Mouse (Mus musculus): Measurements from ENCODE around the gene Arhgef15. TPM values are rescaled to one million over a fixed set of nuclear protein-coding genes. Genes with fewer than 3 reads are reported as not detected.
"Not testable (repeated sequence)": the region's sequence is repeated elsewhere in the genome, so short reads cannot be mapped to it uniquely, and the experiment has no call there.

Gene Arhgef15
- polyA plus RNA-seq, 1 experiment from 2014 or later: 27.3 TPM

- Histone ChIP-seq H3K27me3 (replicated peaks) (no peaks in the 10 kb centered on the region), H3K9me3 (replicated peaks) (no peaks in the 10 kb centered on the region), H3K36me3 (no peaks in the 10 kb centered on the region), H3K4me1 (peaks cover 11% of the 10 kb centered on the region), H3K9ac (replicated peaks) (no peak overlapping the region), H3K4me3 (replicated peaks) (no peak overlapping the region), H3K27ac (replicated peaks) (no peak overlapping the region), H3K4me2 (no peak overlapping the region)
- WGBS: 86% methylated on average over 2 of the region's 2 CpGs
- ATAC-seq (ENCODE audit: low FRiP score): no peak
Observed at GRCm38 (mm10) chr11:68963405-68963804, 6.1 kb upstream of the Arhgef15 start.

- H3K9ac ChIP-seq (replicated peaks); H3K27me3 ChIP-seq (replicated peaks); ATAC-seq (ENCODE audit: low FRiP score); H3K9me3 ChIP-seq (replicated peaks); H3K36me3 ChIP-seq; H3K4me3 ChIP-seq (replicated peaks); H3K4me1 ChIP-seq; H3K4me2 ChIP-seq; H3K27ac ChIP-seq (replicated peaks): not testable (repeated sequence)
- WGBS: 26% methylated on average over 11 of the region's 11 CpGs
Observed at GRCm38 (mm10) chr11:68962159-68962558, 4.9 kb upstream of the Arhgef15 start.

GRCm38 (mm10) chr11:68961596-68961995, 4.3 kb upstream of the Arhgef15 start:
- Histone ChIP-seq H3K9me3 (replicated peaks) (no peaks in the 10 kb centered on the region), H3K27ac (replicated peaks) (no peak overlapping the region), H3K4me3 (replicated peaks) (no peak overlapping the region), H3K36me3 (no peaks in the 10 kb centered on the region), H3K4me2 (no peak overlapping the region), H3K9ac (replicated peaks) (no peak overlapping the region), H3K4me1 (no peaks in the 10 kb centered on the region), H3K27me3 (replicated peaks) (peaks cover 5% of the 10 kb centered on the region; the same call in 1 of the 2 replicates)
- WGBS: 78% methylated on average over 3 of the region's 3 CpGs
- no peak for ATAC-seq (ENCODE audit: low FRiP score)

- Histone ChIP-seq H3K36me3 (no peaks in the 10 kb centered on the region), H3K9me3 (replicated peaks) (no peaks in the 10 kb centered on the region), H3K4me3 (replicated peaks) (no peak overlapping the region), H3K4me1 (peaks cover 13% of the 10 kb centered on the region), H3K27me3 (replicated peaks) (peaks cover 37% of the 10 kb centered on the region), H3K27ac (replicated peaks) (no peak overlapping the region), H3K9ac (replicated peaks) (no peak overlapping the region), H3K4me2 (no peak overlapping the region)
- 68% methylated on average over 1 of the region's 1 CpGs for WGBS
- no peak for ATAC-seq (ENCODE audit: low FRiP score)
Observed at GRCm38 (mm10) chr11:68957971-68958370, 691 bp upstream of the Arhgef15 start.

- no peak for ATAC-seq (ENCODE audit: low FRiP score)
- peak overlapping the region; percentile 13 for H3K4me2 ChIP-seq
- no peaks in the 10 kb centered on the region for H3K9me3 ChIP-seq (replicated peaks)
- 0 out of 2 replicates have a peak overlapping the region, but pooled peaks have one; percentile 12 for H3K4me3 ChIP-seq (replicated peaks)
- H3K27ac ChIP-seq (replicated peaks): no peak overlapping the region
- peaks cover 41% of the 10 kb centered on the region for H3K27me3 ChIP-seq (replicated peaks)
- peaks cover 13% of the 10 kb centered on the region for H3K4me1 ChIP-seq
- no peak overlapping the region for H3K9ac ChIP-seq (replicated peaks)
- H3K36me3 ChIP-seq: no peaks in the 10 kb centered on the region
- WGBS: 45% methylated on average over 13 of the region's 13 CpGs
Observed at GRCm38 (mm10) chr11:68956697-68957096, 583 bp downstream of the Arhgef15 start.

- Histone ChIP-seq H3K4me1 (peaks cover 13% of the 10 kb centered on the region), H3K27me3 (replicated peaks) (peaks cover 47% of the 10 kb centered on the region), H3K36me3 (no peaks in the 10 kb centered on the region), H3K9ac (replicated peaks) (no peak overlapping the region), H3K9me3 (replicated peaks) (no peaks in the 10 kb centered on the region), H3K27ac (replicated peaks) (no peak overlapping the region), H3K4me2 (peak overlapping the region; percentile 13; the same call in 1 of the 2 replicates), H3K4me3 (replicated peaks) (0 out of 2 replicates have a peak overlapping the region, but pooled peaks have one; percentile 3)
- ATAC-seq (ENCODE audit: low FRiP score): no peak
- WGBS: 52% methylated on average over 3 of the region's 3 CpGs
Observed at GRCm38 (mm10) chr11:68956107-68956506, 1.2 kb downstream of the Arhgef15 start.

- 68% methylated on average over 5 of the region's 5 CpGs for WGBS
- Histone ChIP-seq H3K9me3 (replicated peaks) (no peaks in the 10 kb centered on the region), H3K4me3 (replicated peaks) (no peak overlapping the region), H3K27ac (replicated peaks) (no peak overlapping the region), H3K4me2 (peak overlapping the region; percentile 58), H3K27me3 (replicated peaks) (peaks cover 48% of the 10 kb centered on the region), H3K4me1 (peaks cover 13% of the 10 kb centered on the region), H3K36me3 (no peaks in the 10 kb centered on the region), H3K9ac (replicated peaks) (no peak overlapping the region)
- ATAC-seq (ENCODE audit: low FRiP score): no peak
Observed at GRCm38 (mm10) chr11:68955473-68955872, 1.8 kb downstream of the Arhgef15 start.

GRCm38 (mm10) chr11:68954408-68954807, 2.9 kb downstream of the Arhgef15 start:
- Histone ChIP-seq H3K9me3 (replicated peaks) (no peaks in the 10 kb centered on the region), H3K36me3 (no peaks in the 10 kb centered on the region), H3K27ac (replicated peaks) (no peak overlapping the region), H3K4me2 (peak overlapping the region; percentile 58), H3K27me3 (replicated peaks) (peaks cover 48% of the 10 kb centered on the region), H3K4me3 (replicated peaks) (peak overlapping the region; percentile 30), H3K9ac (replicated peaks) (peak overlapping the region; percentile 37; the same call in 1 of the 2 replicates), H3K4me1 (peaks cover 13% of the 10 kb centered on the region)
- WGBS: 2% methylated on average over 17 of the region's 17 CpGs
- ATAC-seq (ENCODE audit: low FRiP score): no peak

- H3K27ac ChIP-seq (replicated peaks): no peak overlapping the region
- no peak overlapping the region; the same call in 1 of the 2 replicates for H3K4me3 ChIP-seq (replicated peaks)
- H3K4me2 ChIP-seq: peak overlapping the region; percentile 58
- no peaks in the 10 kb centered on the region for H3K36me3 ChIP-seq
- ATAC-seq (ENCODE audit: low FRiP score): no peak
- no peak overlapping the region for H3K9ac ChIP-seq (replicated peaks)
- WGBS: 9% methylated on average over 13 of the region's 13 CpGs
- peaks cover 48% of the 10 kb centered on the region for H3K27me3 ChIP-seq (replicated peaks)
- H3K9me3 ChIP-seq (replicated peaks): no peaks in the 10 kb centered on the region
- H3K4me1 ChIP-seq: peaks cover 13% of the 10 kb centered on the region
Observed at GRCm38 (mm10) chr11:68953903-68954302, 3.4 kb downstream of the Arhgef15 start.

- H3K9ac ChIP-seq (replicated peaks): peak overlapping the region; percentile 43
- peaks cover 21% of the 10 kb centered on the region for H3K4me1 ChIP-seq
- peak; percentile 91 for ATAC-seq (ENCODE audit: low FRiP score)
- H3K36me3 ChIP-seq: peaks cover 8% of the 10 kb centered on the region; the same call in 1 of the 2 replicates
- H3K9me3 ChIP-seq (replicated peaks): no peaks in the 10 kb centered on the region
- peaks cover 10% of the 10 kb centered on the region; the same call in 1 of the 2 replicates for H3K27me3 ChIP-seq (replicated peaks)
- H3K4me2 ChIP-seq: peak overlapping the region; percentile 57
- 11% methylated on average over 12 of the region's 12 CpGs for WGBS
- peak overlapping the region; percentile 43 for H3K4me3 ChIP-seq (replicated peaks)
- H3K27ac ChIP-seq (replicated peaks): peak overlapping the region; percentile 84
Observed at GRCm38 (mm10) chr11:68947542-68947993, 9.7 kb downstream of the Arhgef15 start.

- Histone ChIP-seq H3K9me3 (replicated peaks) (no peaks in the 10 kb centered on the region), H3K9ac (replicated peaks) (peak overlapping the region; percentile 60), H3K4me3 (replicated peaks) (peak overlapping the region; percentile 43), H3K27me3 (replicated peaks) (peaks cover 9% of the 10 kb centered on the region; the same call in 1 of the 2 replicates), H3K4me1 (peaks cover 21% of the 10 kb centered on the region), H3K4me2 (peak overlapping the region; percentile 57), H3K36me3 (peaks cover 8% of the 10 kb centered on the region; the same call in 1 of the 2 replicates), H3K27ac (replicated peaks) (peak overlapping the region; percentile 85)
- 11% methylated on average over 16 of the region's 16 CpGs for WGBS
- peak; percentile 77 for ATAC-seq (ENCODE audit: low FRiP score)
Observed at GRCm38 (mm10) chr11:68946806-68947440, 10.4 kb downstream of the Arhgef15 start.

GRCm38 (mm10) chr11:68946001-68946400, 11.3 kb downstream of the Arhgef15 start:
- Histone ChIP-seq H3K4me2 (peak overlapping the region; percentile 57), H3K4me3 (replicated peaks) (peak overlapping the region; percentile 43), H3K36me3 (peaks cover 8% of the 10 kb centered on the region; the same call in 1 of the 2 replicates), H3K27ac (replicated peaks) (peak overlapping the region; percentile 85), H3K9ac (replicated peaks) (0 out of 2 replicates have a peak overlapping the region, but pooled peaks have one; percentile 60), H3K4me1 (peaks cover 27% of the 10 kb centered on the region), H3K9me3 (replicated peaks) (no peaks in the 10 kb centered on the region), H3K27me3 (replicated peaks) (no peaks in the 10 kb centered on the region)
- no peak for ATAC-seq (ENCODE audit: low FRiP score)
- 93% methylated on average over 4 of the region's 4 CpGs for WGBS

Measured in neural tube, embryonic 15.5 days (tissue).